Mouse (Mus musculus) neural tube, embryonic 15.5 days (tissue): ENCODE measurements around the gene Btg2. TPM values are rescaled to one million over a fixed set of nuclear protein-coding genes. Genes with fewer than 3 reads are reported as not detected.

Source experiments
- ATAC-seq: fragments of 200-750 bp; cut with Nextera tagmentation; 2 replicates; pipeline ENCODE4 v1.8.0; 2017; ENCODE audit warnings: mild to moderate bottlenecking, moderate TSS enrichment, moderate library complexity; ENCODE audit not compliant: low FRiP score
- H3K27ac ChIP-seq: fragments of 300-500 bp; sonication (generic); replicated peaks from 2 replicates; pipeline ENCODE4 v1.5.1; 2015; ENCODE audit warnings: mild to moderate bottlenecking, inconsistent platforms
- H3K27me3 ChIP-seq: fragments of 300-500 bp; sonication (generic); replicated peaks from 2 replicates; pipeline ENCODE4 v1.6.1; 2015; ENCODE audit warnings: inconsistent platforms
- H3K36me3 ChIP-seq: fragments of 300-500 bp; sonication (generic); 2 replicates; pipeline ENCODE4 v1.6.1; 2015; ENCODE audit warnings: inconsistent platforms
- H3K4me1 ChIP-seq: fragments of 300-500 bp; sonication (generic); 2 replicates; pipeline ENCODE4 v1.6.1; 2015; ENCODE audit warnings: inconsistent platforms
- H3K4me2 ChIP-seq: fragments of 300-500 bp; sonication (generic); 2 replicates; pipeline ENCODE4 v1.6.1; 2015; ENCODE audit warnings: inconsistent platforms, mild to moderate bottlenecking, moderate library complexity
- H3K4me3 ChIP-seq: fragments of 300-500 bp; sonication (generic); replicated peaks from 2 replicates; pipeline ENCODE4 v1.5.1; 2015; ENCODE audit warnings: mild to moderate bottlenecking, inconsistent platforms
- H3K9ac ChIP-seq: fragments of 300-500 bp; sonication (generic); replicated peaks from 2 replicates; pipeline ENCODE4 v1.6.1; 2015; ENCODE audit warnings: mild to moderate bottlenecking, inconsistent platforms
- H3K9me3 ChIP-seq: fragments of 300-500 bp; sonication (generic); replicated peaks from 2 replicates; pipeline ENCODE4 v1.6.1; 2016; ENCODE audit warnings: inconsistent platforms
- WGBS: fragments of 180-500 bp; shearing (Covaris S2); methylation state at CpG from one replicate; pipeline ENCODE4 v1.1.7; 2015; ENCODE audit warnings: mixed read lengths; 5-methylcytosine and 5-hydroxymethylcytosine counted together
- polyA plus RNA-seq: library from polyadenylated mRNA; unstranded; fragments of >200 nt; fragmentation: Nextera tagmentation; extraction: Ambion mirVana; gene quantifications from 2 replicates; pipeline ENCODE4 v1.2.1, GENCODE M21; 2015

Btg2 gene
- polyA plus RNA-seq, 1 experiment from 2014 or later = 20.6 TPM

DNA sequence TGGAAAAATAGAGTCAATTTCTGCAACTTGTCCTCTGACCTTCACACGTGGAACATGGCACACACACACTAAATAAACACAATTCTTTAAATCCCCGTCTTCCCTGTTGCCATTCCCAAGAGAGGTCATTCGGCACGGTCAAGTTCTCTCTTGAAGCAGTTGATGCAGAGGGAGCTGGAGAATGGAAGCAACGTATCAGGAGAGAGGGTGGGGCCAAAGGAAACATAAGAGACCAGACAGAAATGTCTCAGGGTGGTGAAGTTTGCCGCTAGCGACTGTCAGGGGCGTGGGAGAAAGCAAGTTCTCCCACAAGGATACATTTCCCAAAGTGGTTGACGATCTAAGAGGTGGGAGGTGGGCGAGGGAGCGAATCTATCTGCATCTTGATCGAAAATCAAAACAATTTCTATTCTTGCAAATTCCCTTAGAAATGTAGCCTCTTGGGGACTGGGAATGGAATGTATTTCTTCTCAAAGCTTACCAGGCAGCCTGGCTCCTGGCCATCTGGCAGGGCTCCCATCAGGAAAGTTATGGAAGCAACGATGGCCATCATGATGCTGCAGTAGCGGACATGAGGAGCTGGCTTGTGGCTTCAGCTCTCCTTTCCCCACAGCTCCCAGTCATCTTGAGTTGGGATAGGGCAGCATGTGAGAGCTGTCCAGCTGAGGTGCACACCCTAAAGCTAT, 50.6 kb downstream of the Btg2 start:
- Histone ChIP-seq H3K9ac (no peak overlapping the region), H3K4me2 (no peak overlapping the region), H3K27ac (no peak overlapping the region), H3K27me3 (no peaks in the 10 kb centered on the region), H3K4me1 (no peaks in the 10 kb centered on the region), H3K36me3 (no peaks in the 10 kb centered on the region), H3K9me3 (no peaks in the 10 kb centered on the region), H3K4me3 (no peak overlapping the region)
- no peak for ATAC-seq
- WGBS = 83% methylated on average over 14 of the region's 14 CpGs

DNA sequence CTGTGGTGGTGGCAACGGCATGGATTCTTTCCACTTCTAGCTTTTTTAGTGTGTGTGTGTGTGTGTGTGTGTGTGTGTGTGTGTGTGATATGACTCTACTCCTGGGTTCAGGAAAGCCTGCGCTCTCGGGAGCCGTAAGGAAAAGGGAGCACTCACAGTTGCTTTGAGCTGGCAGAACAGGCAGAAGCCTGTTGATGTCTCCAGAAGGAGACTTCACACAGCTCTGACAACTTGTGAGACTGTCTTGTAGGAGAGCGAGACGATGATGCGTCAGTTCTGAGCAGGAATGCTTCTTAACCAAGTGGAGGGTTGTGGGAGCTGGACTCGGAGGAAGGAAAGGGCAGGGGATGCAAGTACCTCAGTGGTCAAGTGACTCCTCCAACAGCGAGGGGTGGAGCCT, 52.2 kb downstream of the Btg2 start:
- H3K4me1 ChIP-seq = no peaks in the 10 kb centered on the region
- H3K36me3 ChIP-seq = no peaks in the 10 kb centered on the region
- no peak for ATAC-seq
- no peaks in the 10 kb centered on the region for H3K27me3 ChIP-seq
- H3K4me2 ChIP-seq = no peak overlapping the region
- H3K27ac ChIP-seq = no peak overlapping the region
- no peaks in the 10 kb centered on the region for H3K9me3 ChIP-seq
- WGBS = 83% methylated on average over 9 of the region's 9 CpGs
- H3K9ac ChIP-seq = no peak overlapping the region
- H3K4me3 ChIP-seq = no peak overlapping the region

DNA sequence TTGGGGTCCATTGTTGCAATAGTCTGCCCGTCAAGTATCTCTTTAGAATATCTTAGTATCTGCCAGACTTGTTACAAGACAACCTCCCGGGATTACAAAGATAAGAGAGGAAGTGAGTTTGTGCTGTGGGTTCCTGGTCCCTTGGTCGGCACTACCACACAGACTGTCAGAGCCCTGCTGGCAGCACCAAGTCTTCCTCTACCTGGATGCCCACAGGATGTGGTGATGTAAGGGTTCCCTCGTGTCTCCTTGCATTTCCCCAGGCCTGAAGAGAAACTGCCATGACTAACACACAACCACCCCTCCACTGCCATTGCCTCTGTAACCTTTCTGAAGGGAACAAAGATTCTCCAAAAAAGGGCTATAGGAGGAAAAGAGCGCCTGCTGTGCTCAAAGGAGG, 52.9 kb downstream of the Btg2 start:
- WGBS = 73% methylated on average over 5 of the region's 5 CpGs
- no peak overlapping the region for H3K4me2 ChIP-seq
- H3K9me3 ChIP-seq = no peaks in the 10 kb centered on the region
- ATAC-seq = no peak
- no peaks in the 10 kb centered on the region for H3K36me3 ChIP-seq
- no peak overlapping the region for H3K4me3 ChIP-seq
- no peak overlapping the region for H3K9ac ChIP-seq
- H3K27me3 ChIP-seq = no peaks in the 10 kb centered on the region
- no peak overlapping the region for H3K27ac ChIP-seq
- H3K4me1 ChIP-seq = no peaks in the 10 kb centered on the region

Other genes starting within 250 kb of the Btg2 start
- 2.0 and 2.8 TPM in 2 replicates for gene Optc, start 171.1 kb downstream of the Btg2 start, polyA plus RNA-seq
- gene Prelp, start 157.7 kb downstream of the Btg2 start, polyA plus RNA-seq = 10.6 and 11.4 TPM in 2 replicates
- gene Fmod, start 41.9 kb downstream of the Btg2 start, polyA plus RNA-seq = 14.5 and 14.6 TPM in 2 replicates
- gene Chit1, start 32.1 kb upstream of the Btg2 start, polyA plus RNA-seq = 0.87 and 0.89 TPM in 2 replicates
- 2.0 and 2.1 TPM in 2 replicates for gene Chil1, start 103.1 kb upstream of the Btg2 start, polyA plus RNA-seq
- gene Mybph, start 114.3 kb upstream of the Btg2 start, polyA plus RNA-seq = 2.7 and 4.4 TPM in 2 replicates
- gene Adora1, start 156.3 kb upstream of the Btg2 start, polyA plus RNA-seq = 23.8 and 28.8 TPM in 2 replicates
- gene Myog, start 210.9 kb upstream of the Btg2 start, polyA plus RNA-seq = 7.1 and 9.9 TPM in 2 replicates